Mouse (Mus musculus) C2C12 (cell line): ENCODE measurements around the gene Sobp. TPM values are rescaled to one million over a fixed set of nuclear protein-coding genes. Genes with fewer than 3 reads are reported as not detected.

Experiments used
- H3K27me3 ChIP-seq: one replicate; pipeline ENCODE4 v1.6.1; 2011; ENCODE audit not compliant: control insufficient read depth, insufficient read depth, insufficient read length
- H3K36me3 ChIP-seq: one replicate; pipeline ENCODE4 v1.6.1; 2011; ENCODE audit not compliant: control insufficient read depth, insufficient read depth
- H3K4me3 ChIP-seq: one replicate; pipeline ENCODE4 v1.5.1; 2011; ENCODE audit warnings: mild to moderate bottlenecking, control low read depth; ENCODE audit not compliant: poor library complexity, insufficient read depth, severe bottlenecking
- H3K79me2 ChIP-seq: one replicate; pipeline ENCODE4 v1.6.1; 2011; ENCODE audit not compliant: control insufficient read depth, insufficient read depth
- H3K79me3 ChIP-seq: one replicate; pipeline ENCODE4 v1.6.1; 2011; ENCODE audit warnings: low read depth, control low read depth
- H3ac ChIP-seq: one replicate; pipeline ENCODE3; 2011; ENCODE audit warnings: low read depth; ENCODE audit not compliant: control insufficient read depth, insufficient read length
- CEBPB ChIP-seq: IDR thresholded peaks from one replicate; pipeline ENCODE4 v1.6.1; 2011; ENCODE audit warnings: low read depth, mild to moderate bottlenecking, control low read depth, moderate library complexity
- CTCF ChIP-seq: IDR thresholded peaks from one replicate; pipeline ENCODE4 v1.5.1; 2011; ENCODE audit not compliant: control insufficient read depth, insufficient read depth, insufficient read length
- FOSL1 ChIP-seq: IDR thresholded peaks from one replicate; pipeline ENCODE4 v1.8.0; 2011; ENCODE audit warnings: mild to moderate bottlenecking, low read length; ENCODE audit not compliant: poor library complexity, insufficient read depth, severe bottlenecking
- MAX ChIP-seq: IDR thresholded peaks from one replicate; pipeline ENCODE4 v1.6.1; 2011; ENCODE audit warnings: mild to moderate bottlenecking, control low read depth
- MYOD1 ChIP-seq: IDR thresholded peaks from one replicate; pipeline ENCODE4 v1.6.1; 2011; ENCODE audit warnings: low read depth; ENCODE audit not compliant: control insufficient read depth, insufficient read length
- MYOG ChIP-seq: IDR thresholded peaks from one replicate; pipeline ENCODE4 v1.6.1; 2011; ENCODE audit not compliant: control insufficient read depth, insufficient read length; ENCODE audit errors: extremely low read depth
- USF1 ChIP-seq: IDR thresholded peaks from one replicate; pipeline ENCODE4 v1.6.1; 2011; ENCODE audit warnings: low read depth, mild to moderate bottlenecking, control low read depth, moderate library complexity
- polyA plus RNA-seq: library from polyadenylated mRNA; unstranded; fragments of >200 nt; fragmentation: generic; extraction: Trizol; gene quantifications from one replicate; pipeline ENCODE4 v1.2.1, GENCODE M21; 2012; ENCODE audit warnings: missing spikeins

The Sobp gene
- polyA plus RNA-seq, 1 experiment = 1.2 TPM

DNA sequence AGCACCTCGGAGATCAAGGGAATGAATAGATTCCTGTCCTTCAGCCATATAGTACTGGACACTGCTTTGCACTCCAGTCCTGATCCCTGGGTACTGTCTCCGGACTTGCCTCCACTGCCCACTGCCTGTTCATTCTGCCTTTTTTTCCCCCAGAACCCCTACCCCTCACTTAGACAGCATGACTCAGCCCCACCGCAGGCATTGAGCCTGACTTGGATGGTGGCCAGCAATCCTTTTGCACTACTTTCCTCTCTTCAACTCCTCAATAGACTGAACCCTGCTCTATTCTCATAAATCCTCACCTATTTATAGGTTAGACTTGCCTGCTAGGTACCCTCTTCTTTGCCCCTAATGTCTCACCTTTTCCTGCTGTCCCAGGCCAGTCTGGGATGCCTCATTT lies 93.0 kb downstream of the Sobp start:
- H3K79me2 ChIP-seq = no peaks in the 10 kb centered on the region
- H3K4me3 ChIP-seq = no peak overlapping the region
- no peaks in the 10 kb centered on the region for H3K79me3 ChIP-seq
- no peak overlapping the region for H3ac ChIP-seq
- no peaks in the 10 kb centered on the region for H3K36me3 ChIP-seq
- H3K27me3 ChIP-seq = no peaks in the 10 kb centered on the region
- TF ChIP-seq MYOG (no peak), CTCF (no peak), FOSL1 (no peak), MYOD1 (no peak), MAX (no peak), USF1 (no peak), CEBPB (no peak)

DNA sequence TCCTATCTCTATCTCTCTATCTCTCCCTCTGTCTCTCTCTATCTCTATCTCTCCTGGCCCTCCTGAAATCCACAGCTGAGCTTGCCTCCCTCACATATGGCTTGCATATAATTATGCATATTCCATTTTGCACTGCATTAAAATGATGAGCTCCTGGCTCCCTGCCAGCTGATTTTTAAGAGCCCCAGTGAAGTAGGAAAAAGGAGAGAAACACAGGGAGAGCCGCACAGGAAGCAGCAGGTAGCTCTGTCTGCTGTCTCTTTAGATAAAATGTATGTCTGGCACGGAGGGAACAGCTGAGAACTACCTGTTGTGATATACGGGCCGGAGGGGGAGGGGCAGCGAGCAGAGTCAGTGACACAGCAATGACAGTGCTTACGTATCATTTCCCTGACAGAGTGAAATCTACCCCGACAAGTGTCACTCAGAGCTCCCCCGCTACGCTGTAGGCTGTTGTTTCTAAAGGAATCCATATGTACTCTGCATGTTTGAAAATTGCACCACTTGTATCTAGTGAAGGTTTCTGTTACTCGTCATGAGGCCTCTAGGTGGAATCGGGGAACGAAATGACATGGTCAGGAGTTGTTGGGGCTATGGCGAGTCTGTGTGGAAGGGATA lies 98.7 kb downstream of the Sobp start:
- Histone ChIP-seq H3ac (no peak overlapping the region), H3K36me3 (no peaks in the 10 kb centered on the region), H3K79me2 (no peaks in the 10 kb centered on the region), H3K4me3 (no peak overlapping the region), H3K79me3 (no peaks in the 10 kb centered on the region), H3K27me3 (no peaks in the 10 kb centered on the region)
- TF ChIP-seq MYOD1 (no peak), CEBPB (no peak), USF1 (no peak), CTCF (no peak), FOSL1 (no peak), MYOG (no peak), MAX (no peak)

DNA sequence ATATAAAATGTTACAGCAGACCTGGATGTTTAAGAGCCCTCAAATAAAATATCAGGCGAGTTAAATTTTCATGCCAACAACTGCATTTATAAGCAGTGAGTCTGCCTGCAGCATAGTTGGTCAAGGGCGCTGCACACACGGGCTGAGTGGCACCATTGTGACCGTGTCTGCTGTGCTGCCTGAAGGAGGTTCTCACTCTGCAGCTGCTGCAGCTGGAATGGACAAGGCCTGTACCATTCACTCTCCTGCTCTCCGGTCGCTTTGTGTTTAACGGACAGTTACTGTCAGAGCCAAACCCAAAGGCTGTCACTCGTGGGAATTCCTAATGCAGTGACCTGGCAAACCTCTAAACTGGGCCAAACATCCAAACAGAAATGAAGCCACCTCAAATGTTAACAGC lies 101.0 kb downstream of the Sobp start:
- no peaks in the 10 kb centered on the region for H3K27me3 ChIP-seq
- no peaks in the 10 kb centered on the region for H3K79me2 ChIP-seq
- TF ChIP-seq CEBPB (no peak), CTCF (no peak), FOSL1 (no peak), MAX (no peak), MYOG (no peak)
- no peak overlapping the region for H3ac ChIP-seq
- no peaks in the 10 kb centered on the region for H3K79me3 ChIP-seq
- no peak overlapping the region for H3K4me3 ChIP-seq
- H3K36me3 ChIP-seq = no peaks in the 10 kb centered on the region

DNA sequence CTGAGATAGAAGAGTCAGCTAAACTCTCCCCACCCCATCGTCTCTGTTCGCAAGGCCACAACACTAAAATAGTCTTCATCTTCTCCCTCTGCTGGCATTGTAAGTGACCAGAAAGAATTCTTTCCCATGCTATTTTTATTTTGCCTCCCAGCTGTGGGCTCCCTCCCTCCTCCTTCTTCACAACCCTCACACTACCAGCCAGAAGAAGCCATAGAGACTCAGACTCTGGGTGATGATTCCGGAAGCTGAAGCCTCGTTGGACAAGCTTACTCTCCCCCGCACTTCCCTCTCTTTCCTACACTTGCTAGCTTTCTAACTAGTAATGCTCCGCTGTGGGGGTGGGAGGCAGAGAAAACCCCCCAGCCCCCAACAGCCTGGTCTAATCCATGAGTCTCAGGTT lies 103.4 kb downstream of the Sobp start:
- Histone ChIP-seq H3K79me3 (no peaks in the 10 kb centered on the region), H3K79me2 (no peaks in the 10 kb centered on the region), H3K27me3 (no peaks in the 10 kb centered on the region), H3ac (no peak overlapping the region), H3K4me3 (no peak overlapping the region), H3K36me3 (no peaks in the 10 kb centered on the region)
- no peak for TF ChIP-seq CTCF
- no peak for TF ChIP-seq FOSL1
- no peak for TF ChIP-seq MYOG
- no peak for TF ChIP-seq MAX
- no peak for TF ChIP-seq MYOD1
- TF ChIP-seq CEBPB = no peak
- no peak for TF ChIP-seq USF1

DNA sequence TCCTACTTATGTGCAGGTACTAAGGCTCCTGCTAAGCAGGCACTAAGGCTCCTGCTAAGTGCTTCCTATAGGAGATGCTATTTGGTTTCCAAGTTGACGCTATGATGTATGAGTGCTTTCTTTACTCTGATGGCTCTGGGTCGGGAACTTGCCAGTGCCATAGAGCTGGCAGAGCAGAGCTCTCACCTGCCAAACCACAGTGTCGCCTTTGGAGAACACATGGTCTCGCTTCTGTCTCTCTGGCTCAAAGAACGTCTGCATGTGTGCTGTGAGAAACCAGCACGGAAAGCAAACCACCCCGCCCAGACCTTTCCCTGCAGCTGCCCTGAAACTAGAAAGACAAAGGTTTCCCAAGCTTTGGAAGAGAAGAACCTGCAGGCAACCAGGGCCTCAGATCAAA lies 109.0 kb downstream of the Sobp start:
- no peaks in the 10 kb centered on the region for H3K79me3 ChIP-seq
- no peaks in the 10 kb centered on the region for H3K79me2 ChIP-seq
- no peaks in the 10 kb centered on the region for H3K36me3 ChIP-seq
- H3ac ChIP-seq = no peak overlapping the region
- TF ChIP-seq MYOD1 = no peak
- no peak for TF ChIP-seq MAX
- TF ChIP-seq MYOG = no peak
- TF ChIP-seq CEBPB = no peak
- no peak overlapping the region for H3K4me3 ChIP-seq
- no peaks in the 10 kb centered on the region for H3K27me3 ChIP-seq

DNA sequence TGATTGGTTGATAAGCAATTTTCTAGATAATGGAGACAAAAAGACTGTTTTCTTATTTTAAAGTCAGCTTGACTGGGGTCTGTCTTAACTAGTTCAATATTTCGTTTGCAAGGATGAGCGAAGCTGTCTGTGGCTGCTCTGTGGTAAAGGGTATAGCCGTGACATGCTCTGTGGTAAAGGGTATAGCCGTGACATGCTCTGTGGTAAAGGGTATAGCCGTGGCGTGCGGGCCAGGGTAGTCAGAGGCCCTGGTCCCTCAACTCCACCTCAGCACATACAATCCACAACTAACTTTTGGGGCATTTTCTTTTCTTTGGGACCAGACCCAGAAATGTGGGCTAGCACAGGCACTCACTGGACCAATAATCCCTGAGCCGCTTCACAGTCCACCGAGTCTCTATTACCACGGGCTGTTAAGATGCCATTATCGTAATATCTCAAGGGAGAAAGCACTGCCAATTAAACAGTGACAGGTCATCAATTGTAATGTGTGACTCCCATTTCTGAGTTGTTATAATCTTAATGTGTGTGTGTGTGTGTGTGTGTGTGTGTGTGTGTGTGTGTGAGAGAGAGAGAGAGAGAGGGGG lies 112.7 kb downstream of the Sobp start:
- Histone ChIP-seq H3K36me3 (no peaks in the 10 kb centered on the region), H3ac (no peak overlapping the region), H3K27me3 (no peaks in the 10 kb centered on the region), H3K79me2 (no peaks in the 10 kb centered on the region), H3K4me3 (no peak overlapping the region), H3K79me3 (no peaks in the 10 kb centered on the region)
- no peak for TF ChIP-seq FOSL1
- no peak for TF ChIP-seq CTCF
- TF ChIP-seq MYOD1 = no peak
- TF ChIP-seq USF1 = no peak
- no peak for TF ChIP-seq CEBPB
- no peak for TF ChIP-seq MAX
